Mouse (Mus musculus) heart, postnatal 0 days (tissue): ENCODE data around the gene Slc43a2. TPM values are rescaled to one million over a fixed set of nuclear protein-coding genes. Genes with fewer than 3 reads are reported as not detected.
"Not testable (repeated sequence)": the region's sequence is repeated elsewhere in the genome, so short reads cannot be mapped to it uniquely, and the experiment has no call there.

ENCODE experiments used
- ATAC-seq: fragments of 200-750 bp; cut with Nextera tagmentation; 2 replicates; pipeline ENCODE4 v1.8.0; 2017; ENCODE audit warnings: low read depth, moderate number of reproducible peaks, moderate library complexity; ENCODE audit not compliant: insufficient read depth
- DNase-seq: peaks from one replicate; pipeline ENCODE4 v3.0.0-alpha.2; 2016; ENCODE audit warnings: low spot score
- H3K27ac ChIP-seq: fragments of 300-500 bp; sonication (generic); 2 replicates; pipeline ENCODE4 v1.5.1; 2014; ENCODE audit warnings: low read depth, mild to moderate bottlenecking
- H3K27me3 ChIP-seq: fragments of 300-500 bp; sonication (generic); 2 replicates; pipeline ENCODE4 v1.6.1; 2014; ENCODE audit warnings: low read length, mixed read lengths; ENCODE audit not compliant: control insufficient read depth, insufficient read depth
- H3K36me3 ChIP-seq: fragments of 300-500 bp; sonication (generic); replicated peaks from 2 replicates; pipeline ENCODE4 v1.6.1; 2014; ENCODE audit warnings: low read length, mixed read lengths; ENCODE audit not compliant: control insufficient read depth, insufficient read depth
- H3K4me1 ChIP-seq: fragments of 300-500 bp; sonication (generic); 2 replicates; pipeline ENCODE4 v1.6.1; 2014; ENCODE audit warnings: antibody characterized with exemption; ENCODE audit not compliant: control insufficient read depth, insufficient read depth
- H3K4me2 ChIP-seq: fragments of 300-500 bp; sonication (generic); 2 replicates; pipeline ENCODE4 v1.6.1; 2014; ENCODE audit warnings: low read depth, mild to moderate bottlenecking, low read length, moderate library complexity
- H3K4me3 ChIP-seq: fragments of 300-500 bp; sonication (generic); 2 replicates; pipeline ENCODE4 v1.5.1; 2014; ENCODE audit warnings: low read depth, low read length
- H3K9ac ChIP-seq: fragments of 300-500 bp; sonication (generic); replicated peaks from 2 replicates; pipeline ENCODE4 v1.6.1; 2014; ENCODE audit warnings: low read depth, low read length, mixed read lengths
- H3K9me3 ChIP-seq: fragments of 300-500 bp; sonication (generic); replicated peaks from 2 replicates; pipeline ENCODE4 v1.6.1; 2016; ENCODE audit warnings: low read length; ENCODE audit not compliant: control insufficient read depth
- CTCF ChIP-seq: IDR thresholded peaks from 2 replicates; pipeline ENCODE4 v1.5.1; 2016; ENCODE audit warnings: antibody characterized with exemption, control low read depth, low read depth
- EP300 ChIP-seq: IDR thresholded peaks from 2 replicates; pipeline ENCODE4 v1.6.1; 2016; ENCODE audit warnings: antibody characterized with exemption, low read depth
- WGBS: fragments of 180-500 bp; shearing (Covaris S2); extraction: QIAGEN DNeasy Blood & Tissue Kit; methylation state at CpG from one replicate; pipeline ENCODE4 v1.1.7; 2014; 5-methylcytosine and 5-hydroxymethylcytosine counted together
- polyA plus RNA-seq: library from polyadenylated mRNA; unstranded; fragments of >200 nt; fragmentation: Nextera tagmentation; extraction: Ambion mirVana; gene quantifications from 2 replicates; pipeline ENCODE4 v1.2.1, GENCODE M21; 2015
- total RNA-seq: library from RNA; depleted of rRNA; stranded (reverse); fragments of >200 nt; gene quantifications from 2 replicates; pipeline ENCODE4 v1.2.3, GENCODE M21; 2014; ENCODE audit warnings: low replicate concordance

Gene Slc43a2
- total and polyA plus RNA-seq, 2 experiments from 2014 or later, result 3.6 to 4.8 TPM

DNA sequence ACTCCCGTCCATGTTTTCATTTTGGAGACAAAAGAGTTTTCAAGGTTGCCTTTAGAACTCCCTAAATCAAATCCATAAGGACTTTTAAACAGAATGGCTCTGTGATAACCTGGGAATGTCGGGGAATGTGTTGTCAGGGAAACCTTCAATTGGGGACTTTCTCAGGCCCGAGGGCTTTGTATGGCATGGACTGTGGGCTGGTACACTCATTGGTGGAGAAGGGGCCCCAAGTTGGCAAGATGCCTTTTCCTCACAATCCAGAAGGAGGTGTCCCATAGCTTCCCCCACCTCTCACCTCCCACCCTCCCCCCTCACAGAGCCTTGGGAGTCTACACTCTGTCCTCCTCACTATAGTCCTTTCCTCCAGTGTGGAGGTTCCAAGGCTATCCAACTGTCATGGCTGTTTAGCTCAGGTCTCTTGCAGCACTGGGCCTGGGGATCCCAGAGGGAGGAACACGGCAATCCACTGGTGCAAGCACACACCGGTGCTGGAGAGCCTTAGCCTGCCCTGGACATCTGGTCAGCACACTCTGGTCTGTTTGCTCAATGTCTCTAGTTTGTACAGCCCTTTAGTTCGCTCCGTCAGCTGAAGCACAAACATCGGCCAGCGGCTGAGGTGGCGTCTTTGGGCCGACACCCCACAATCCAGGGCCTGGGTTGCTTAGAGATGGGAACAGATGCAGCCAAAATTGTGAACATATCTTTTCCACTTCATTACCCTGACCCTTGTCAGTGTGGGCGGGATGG lies 18.9 kb downstream of the Slc43a2 start:
- WGBS, result 85% methylated on average over 12 of the region's 12 CpGs
- H3K9ac ChIP-seq, result 0 out of 2 replicates have a peak overlapping the region, but pooled peaks have one; percentile 15

DNA sequence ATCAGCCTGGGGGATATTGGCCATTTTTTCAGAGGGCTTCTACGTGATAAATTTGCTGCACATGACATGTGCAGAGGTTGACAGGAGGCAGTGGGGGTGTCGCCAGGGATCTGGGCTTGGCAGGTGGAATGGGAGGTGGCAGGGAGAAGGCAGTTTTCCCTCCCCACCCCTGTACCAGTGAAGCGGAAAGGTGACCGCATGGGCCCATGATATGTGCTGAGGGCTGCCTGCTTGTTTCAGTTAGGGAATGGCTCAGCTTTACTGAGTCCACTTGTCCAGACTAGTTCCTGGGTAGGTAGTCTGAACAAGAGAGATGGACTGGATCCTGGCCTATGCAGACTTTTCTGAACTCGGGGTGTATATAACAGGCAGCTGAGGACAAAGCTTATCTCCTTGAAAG lies 19.8 kb downstream of the Slc43a2 start:
- 0 out of 2 replicates have a peak overlapping the region, but pooled peaks have one; percentile 49 for H3K27ac ChIP-seq
- DNase-seq, result no peak
- TF ChIP-seq CTCF (no peak), EP300 (no peak)

More for the DNA sequence above, 18.9 kb downstream of the Slc43a2 start:
- Histone ChIP-seq H3K4me3 (no peak overlapping the region), H3K4me1 (peaks cover 25% of the 10 kb centered on the region), H3K27ac (no peak overlapping the region), H3K27me3 (no peaks in the 10 kb centered on the region), H3K4me2 (no peak overlapping the region), H3K9me3 (no peaks in the 10 kb centered on the region), H3K36me3 (no peaks in the 10 kb centered on the region)
- DNase-seq, result no peak
- ATAC-seq, result 0 out of 2 replicates have a peak, but pooled peaks have one; percentile 11
- TF ChIP-seq CTCF (no peak), EP300 (no peak)

GRCm38 (mm10) chr11:75551961-75552441 lies 20.5 kb downstream of the Slc43a2 start:
- H3K27ac ChIP-seq, result peak overlapping the region; percentile 49

More for the DNA sequence above, 19.8 kb downstream of the Slc43a2 start:
- peaks cover 25% of the 10 kb centered on the region for H3K4me1 ChIP-seq
- no peak for ATAC-seq
- H3K27me3 ChIP-seq, result no peaks in the 10 kb centered on the region
- 89% methylated on average over 5 of the region's 5 CpGs for WGBS
- H3K4me2 ChIP-seq, result no peak overlapping the region
- no peak overlapping the region for H3K4me3 ChIP-seq
- H3K9ac ChIP-seq, result no peak overlapping the region
- no peaks in the 10 kb centered on the region for H3K9me3 ChIP-seq
- no peaks in the 10 kb centered on the region for H3K36me3 ChIP-seq

DNA sequence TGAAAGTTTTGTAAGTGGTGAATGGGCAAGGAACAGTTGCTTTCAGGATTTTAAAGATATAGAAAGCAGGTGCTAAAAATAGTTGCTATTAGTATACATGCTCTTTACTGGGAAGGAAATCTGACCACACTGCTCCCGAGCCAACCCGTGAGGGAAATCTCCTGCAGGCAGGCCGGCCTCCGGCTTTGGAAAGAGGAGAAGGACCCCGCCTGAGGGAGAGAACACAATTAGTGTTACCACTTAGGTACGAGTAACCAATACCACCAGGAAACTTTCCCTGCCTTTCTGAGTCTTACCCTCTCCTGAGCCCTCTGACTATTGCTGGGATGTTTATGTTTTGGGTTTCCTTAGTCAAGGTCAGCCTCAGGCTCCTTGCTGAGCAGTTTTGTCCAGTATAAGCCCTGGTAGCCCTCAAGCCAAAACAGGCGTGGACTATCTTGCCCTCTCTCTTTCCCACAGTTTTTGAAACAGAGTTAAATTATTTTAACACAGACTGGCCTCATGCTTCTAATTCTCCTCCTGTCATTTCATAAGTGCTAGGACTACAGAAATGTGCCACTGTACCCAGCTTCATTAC lies 21.5 kb downstream of the Slc43a2 start:
- no peaks in the 10 kb centered on the region for H3K36me3 ChIP-seq
- DNase-seq (no peak), ATAC-seq (no peak)
- peaks cover 25% of the 10 kb centered on the region for H3K4me1 ChIP-seq
- H3K27ac ChIP-seq, result no peak overlapping the region
- H3K9me3 ChIP-seq, result no peaks in the 10 kb centered on the region
- 38% methylated on average over 7 of the region's 7 CpGs for WGBS
- TF ChIP-seq EP300 (no peak), CTCF (no peak)
- no peak overlapping the region for H3K9ac ChIP-seq
- H3K4me3 ChIP-seq, result no peak overlapping the region
- no peaks in the 10 kb centered on the region for H3K27me3 ChIP-seq
- no peak overlapping the region for H3K4me2 ChIP-seq

More at GRCm38 (mm10) chr11:75551961-75552441, 20.5 kb downstream of the Slc43a2 start:
- peak; percentile 36; the same call in 1 of the 2 replicates for ATAC-seq
- no peaks in the 10 kb centered on the region for H3K27me3 ChIP-seq
- TF ChIP-seq EP300 (no peak), CTCF (no peak)
- no peaks in the 10 kb centered on the region for H3K9me3 ChIP-seq
- H3K36me3 ChIP-seq, result no peaks in the 10 kb centered on the region
- no peak overlapping the region for H3K4me2 ChIP-seq
- no peak for DNase-seq
- no peak overlapping the region for H3K4me3 ChIP-seq
- 20% methylated on average over 9 of the region's 9 CpGs for WGBS
- H3K9ac ChIP-seq, result peak overlapping the region; percentile 25
- H3K4me1 ChIP-seq, result peaks cover 25% of the 10 kb centered on the region

DNA sequence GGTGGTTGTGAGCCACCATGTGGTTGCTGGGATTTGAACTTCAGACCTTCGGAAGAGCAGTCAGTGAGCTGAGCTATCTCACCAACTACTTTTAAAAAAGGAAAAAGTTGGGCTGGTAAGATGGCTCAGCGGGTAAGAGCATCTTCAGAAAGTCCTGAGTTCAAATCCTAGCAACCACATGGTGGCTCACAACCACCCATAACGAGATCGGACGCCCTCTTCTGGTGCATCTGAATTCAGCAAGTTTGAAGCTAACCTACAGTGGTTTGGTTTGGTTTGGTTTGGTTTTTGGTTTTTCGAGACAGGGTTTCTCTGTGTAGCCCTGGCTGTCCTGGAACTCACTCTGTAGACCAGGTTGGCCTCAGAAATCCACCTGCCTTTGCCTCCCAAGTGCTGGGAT lies 24.5 kb downstream of the Slc43a2 start:
- H3K4me2 ChIP-seq, DNase-seq, H3K36me3 ChIP-seq, H3K27me3 ChIP-seq, H3K9me3 ChIP-seq, H3K4me3 ChIP-seq, H3K9ac ChIP-seq, H3K27ac ChIP-seq, ATAC-seq: not testable (repeated sequence)
- 92% methylated on average over 6 of the region's 6 CpGs for WGBS
- peaks cover 14% of the 10 kb centered on the region for H3K4me1 ChIP-seq

DNA sequence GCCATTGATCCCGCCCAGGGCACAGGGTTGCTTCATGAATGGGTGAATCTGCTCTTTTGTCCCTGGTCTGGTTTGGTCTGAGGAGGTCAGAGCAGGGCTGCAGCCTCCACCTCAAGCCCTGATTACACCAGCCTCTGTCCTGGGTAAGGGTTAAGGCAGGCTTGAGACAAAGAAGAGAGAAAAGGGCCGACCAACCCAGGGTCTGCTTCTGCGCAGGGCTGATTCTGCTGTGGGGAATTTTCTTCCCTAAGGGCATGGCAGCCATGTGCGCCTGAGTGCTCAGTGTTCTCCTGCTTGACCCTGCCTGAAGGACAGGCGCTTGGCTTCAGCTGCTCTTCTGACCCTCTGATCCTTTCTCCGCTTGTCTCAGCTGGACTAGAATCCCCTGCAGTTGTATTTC lies 25.6 kb downstream of the Slc43a2 start:
- Histone ChIP-seq H3K4me3 (no peak overlapping the region), H3K4me2 (no peak overlapping the region), H3K27me3 (no peaks in the 10 kb centered on the region), H3K36me3 (no peaks in the 10 kb centered on the region), H3K4me1 (peaks cover 9% of the 10 kb centered on the region), H3K27ac (no peak overlapping the region), H3K9ac (no peak overlapping the region), H3K9me3 (no peaks in the 10 kb centered on the region)
- no peak for DNase-seq
- no peak for TF ChIP-seq EP300
- TF ChIP-seq CTCF, result no peak
- 93% methylated on average over 6 of the region's 6 CpGs for WGBS
- no peak for ATAC-seq
